Mouse (Mus musculus): ENCODE data around the gene Il17rd.

Gene Il17rd

GRCm38 (mm10) chr14:27096779-27097178, 58.0 kb downstream of the Il17rd start:
- peak; percentile 74 to 77 for DNase-seq

GRCm38 (mm10) chr14:27101735-27102134, 63.0 kb downstream of the Il17rd start:
- peak; percentile 34 to 71 for DNase-seq

- DNase-seq = no peak
These were observed 64.0 kb downstream of the Il17rd start for GRCm38 (mm10) chr14:27102720-27103119.

- no peak for DNase-seq
These were observed 67.2 kb downstream of the Il17rd start for GRCm38 (mm10) chr14:27105731-27106457.

- DNase-seq = peak; percentile 69 to 81
These were observed 70.2 kb downstream of the Il17rd start for GRCm38 (mm10) chr14:27108748-27109504.

GRCm38 (mm10) chr14:27114362-27115274, 75.9 kb downstream of the Il17rd start, which contains the start of gene Arhgef3:
Gene Arhgef3 (plus strand): TSS chr14:27114899.
- peak; percentile 85 to 93 for DNase-seq

GRCm38 (mm10) chr14:27115275-27115660, 76.5 kb downstream of the Il17rd start:
- peak; percentile 54 to 58 for DNase-seq

GRCm38 (mm10) chr14:27115991-27116390, 77.2 kb downstream of the Il17rd start:
- DNase-seq = peak; percentile 53 to 57

- DNase-seq = no peak
These were observed 77.9 kb downstream of the Il17rd start for GRCm38 (mm10) chr14:27116577-27117165.

- peak; percentile 72 to 81 for DNase-seq
These were observed 79.8 kb downstream of the Il17rd start for GRCm38 (mm10) chr14:27118546-27118945.

- DNase-seq = no peak
These were observed 83.9 kb downstream of the Il17rd start for GRCm38 (mm10) chr14:27122646-27123045.

- peak in 1 of 2 experiments; percentile 26 for DNase-seq
These were observed 84.8 kb downstream of the Il17rd start for GRCm38 (mm10) chr14:27123543-27123942.

- peak; percentile 39 to 65 for DNase-seq
These were observed 91.3 kb downstream of the Il17rd start for GRCm38 (mm10) chr14:27130031-27130430.

- no peak for DNase-seq
These were observed 91.9 kb downstream of the Il17rd start for GRCm38 (mm10) chr14:27130676-27131075.

- DNase-seq = no peak
These were observed 92.8 kb downstream of the Il17rd start for GRCm38 (mm10) chr14:27131521-27131920.

GRCm38 (mm10) chr14:27138891-27139290, 100.2 kb downstream of the Il17rd start:
- no peak for DNase-seq

- no peak for DNase-seq
These were observed 101.2 kb downstream of the Il17rd start for GRCm38 (mm10) chr14:27139968-27140367.

- no peak for DNase-seq
These were observed 102.7 kb downstream of the Il17rd start for GRCm38 (mm10) chr14:27141486-27141885.

- DNase-seq = no peak
These were observed 103.9 kb downstream of the Il17rd start for GRCm38 (mm10) chr14:27142680-27143079.

- DNase-seq = no peak
These were observed 106.7 kb downstream of the Il17rd start for GRCm38 (mm10) chr14:27145171-27146045.

- no peak for DNase-seq
These were observed 109.0 kb downstream of the Il17rd start for GRCm38 (mm10) chr14:27147726-27148125.
